Mouse (Mus musculus) limb, embryonic 14.5 days (tissue): Measurements from ENCODE around the gene Prr15l. TPM values are rescaled to one million over a fixed set of nuclear protein-coding genes. Genes with fewer than 3 reads are reported as not detected.

Experiments used
- ATAC-seq: fragments of 200-750 bp; cut with Nextera tagmentation; 2 replicates; pipeline ENCODE4 v1.8.0; 2017; ENCODE audit warnings: low read depth, moderate number of reproducible peaks, moderate TSS enrichment; ENCODE audit not compliant: low FRiP score
- DNase-seq: peaks from one replicate; pipeline ENCODE4 v3.0.0-alpha.2; 2015; ENCODE audit warnings: low spot score
- H3K27ac ChIP-seq: fragments of 300-500 bp; sonication (generic); replicated peaks from 2 replicates; pipeline ENCODE4 v1.5.1; 2014; ENCODE audit warnings: low read depth, mild to moderate bottlenecking, low read length, moderate library complexity, mixed read lengths
- H3K27me3 ChIP-seq: fragments of 300-500 bp; sonication (generic); 2 replicates; pipeline ENCODE4 v1.6.1; 2014; ENCODE audit warnings: low read length, mixed read lengths; ENCODE audit not compliant: control insufficient read depth, insufficient read depth
- H3K36me3 ChIP-seq: fragments of 300-500 bp; sonication (generic); 2 replicates; pipeline ENCODE4 v1.6.1; 2014; ENCODE audit warnings: mild to moderate bottlenecking, low read length, moderate library complexity, mixed read lengths; ENCODE audit not compliant: control insufficient read depth, insufficient read depth
- H3K4me1 ChIP-seq: fragments of 300-500 bp; sonication (generic); 2 replicates; pipeline ENCODE4 v1.6.1; 2014; ENCODE audit warnings: antibody characterized with exemption, low read length, mixed read lengths; ENCODE audit not compliant: control insufficient read depth, insufficient read depth
- H3K4me2 ChIP-seq: fragments of 300-500 bp; sonication (generic); replicated peaks from 2 replicates; pipeline ENCODE4 v1.6.1; 2014; ENCODE audit warnings: low read depth, mild to moderate bottlenecking, low read length, moderate library complexity; ENCODE audit not compliant: severe bottlenecking
- H3K4me3 ChIP-seq: fragments of 300-500 bp; sonication (generic); replicated peaks from 2 replicates; pipeline ENCODE4 v1.5.1; 2014; ENCODE audit warnings: low read length
- H3K9ac ChIP-seq: fragments of 300-500 bp; sonication (generic); 2 replicates; pipeline ENCODE4 v1.6.1; 2014; ENCODE audit warnings: mild to moderate bottlenecking, low read depth, low read length, moderate library complexity; ENCODE audit not compliant: severe bottlenecking
- H3K9me3 ChIP-seq: fragments of 300-500 bp; sonication (generic); 2 replicates; pipeline ENCODE4 v1.6.1; 2016; ENCODE audit warnings: low read length; ENCODE audit not compliant: control insufficient read depth
- POLR2A ChIP-seq: fragments of 200-500 bp; IDR thresholded peaks from 2 replicates; pipeline ENCODE4 v1.8.0; 2012; ENCODE audit warnings: inconsistent platforms, mild to moderate bottlenecking, moderate library complexity, borderline replicate concordance; ENCODE audit not compliant: insufficient read depth, insufficient read length; ENCODE audit errors: extremely low read depth
- WGBS: fragments of 180-500 bp; shearing (Covaris S2); extraction: QIAGEN DNeasy Blood & Tissue Kit; methylation state at CpG from one replicate; pipeline ENCODE4 v1.1.7; 2014; 5-methylcytosine and 5-hydroxymethylcytosine counted together
- polyA plus RNA-seq, 2 experiments: library from polyadenylated mRNA; depleted of rRNA in 1 of 2; stranded (reverse) in 1 of 2; unstranded in 1 of 2; fragments of >200 nt; fragmentation: Nextera tagmentation in 1 of 2; extraction: Ambion mirVana in 1 of 2; gene quantifications; 2 replicates each; pipeline versions ENCODE4 v1.2.1 to v1.2.3; 2012 to 2014

The Prr15l gene
- polyA plus RNA-seq, 2 experiments: 1.2 to 3.3 TPM

DNA sequence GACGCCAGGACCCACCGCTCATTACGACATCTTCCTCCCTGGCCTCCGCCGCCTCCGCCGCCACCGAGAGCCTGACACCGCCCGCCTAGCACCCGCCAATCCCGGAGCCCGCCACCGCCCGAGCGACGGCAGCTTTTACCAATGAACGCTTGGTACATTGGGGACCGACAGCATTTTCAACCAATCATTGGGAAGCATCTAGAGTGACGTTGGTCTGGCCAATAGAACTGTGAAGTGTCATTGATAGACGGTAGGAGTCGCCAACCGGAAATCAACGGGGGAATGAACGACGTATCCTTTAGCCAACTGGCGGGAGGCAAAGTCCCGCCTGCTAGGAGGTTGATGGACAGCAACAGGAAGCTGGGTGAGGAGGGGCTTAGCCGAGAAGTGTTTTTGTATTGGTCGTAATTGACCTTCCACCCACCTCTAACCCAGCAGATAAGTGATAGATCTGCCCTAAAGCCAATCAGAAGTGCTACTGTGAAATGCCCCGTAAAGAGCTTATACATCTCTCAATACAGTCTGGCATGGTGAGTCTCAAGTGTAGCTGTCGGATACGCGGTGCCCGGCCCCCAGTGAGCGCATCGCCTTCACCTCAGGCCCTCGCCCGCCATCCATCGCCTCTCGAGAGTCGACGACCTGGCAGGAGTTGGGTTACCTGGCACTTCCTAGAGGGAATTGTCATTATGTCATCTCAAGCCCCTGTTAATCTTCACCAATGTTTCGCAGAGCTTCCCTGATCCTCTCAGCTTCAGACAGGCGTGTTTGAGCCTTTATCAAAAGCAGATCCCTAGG lies 49.9 kb downstream of the Prr15l start:
- peaks cover 17% of the 10 kb centered on the region for H3K4me1 ChIP-seq
- peak; percentile 60; the same call in 1 of the 2 replicates for TF ChIP-seq POLR2A
- no peaks in the 10 kb centered on the region for H3K36me3 ChIP-seq
- peak overlapping the region; percentile 93 for H3K4me2 ChIP-seq
- WGBS: 0% methylated on average over 44 of the region's 45 CpGs
- ATAC-seq: peak; percentile 95
- no peaks in the 10 kb centered on the region for H3K9me3 ChIP-seq
- H3K4me3 ChIP-seq: peak overlapping the region; percentile 83
- H3K27me3 ChIP-seq: no peaks in the 10 kb centered on the region
- H3K27ac ChIP-seq: peak overlapping the region; percentile 91
- H3K9ac ChIP-seq: peak overlapping the region; percentile 90
- DNase-seq: peak; percentile 100

DNA sequence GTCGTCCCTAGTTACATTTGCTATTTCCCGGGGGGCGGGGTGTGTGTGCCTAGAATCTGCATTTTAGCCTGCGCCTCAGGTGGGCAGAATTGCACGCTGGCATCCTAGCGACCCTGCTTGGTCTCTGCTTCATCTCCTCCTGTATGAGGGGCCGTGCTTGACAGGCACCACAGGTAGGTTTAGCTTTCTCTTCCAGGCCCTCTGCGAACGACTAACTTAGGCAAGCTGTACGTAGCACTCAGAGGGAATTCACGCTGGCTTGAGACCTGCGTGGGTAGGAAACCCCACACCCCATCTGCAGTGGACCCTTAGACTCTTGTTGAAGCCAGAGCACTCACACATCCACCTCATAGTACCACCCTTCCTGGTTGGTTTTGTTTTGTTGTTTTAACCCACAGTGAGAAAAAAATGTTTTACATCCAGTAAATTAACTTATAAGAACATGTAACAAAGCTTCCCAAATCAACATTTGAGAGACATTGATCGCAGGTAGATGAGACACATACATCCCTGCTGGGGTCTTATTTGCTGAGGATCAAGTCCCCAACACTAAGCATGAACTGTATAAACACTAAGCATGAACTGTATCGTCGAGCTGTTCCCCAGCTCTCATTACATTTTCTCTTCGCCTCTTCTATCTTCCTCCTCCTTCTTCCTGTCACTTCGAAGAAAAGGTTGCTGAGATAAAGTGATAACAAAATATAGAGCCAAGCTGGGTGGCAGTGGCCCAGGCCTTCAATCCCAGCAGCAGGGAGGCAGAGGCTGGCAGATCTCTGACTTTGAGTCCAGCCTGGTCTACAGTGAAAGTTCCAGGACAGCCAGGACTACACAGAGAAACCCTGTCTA lies 50.7 kb downstream of the Prr15l start:
- no peaks in the 10 kb centered on the region for H3K36me3 ChIP-seq
- no peaks in the 10 kb centered on the region for H3K27me3 ChIP-seq
- no peaks in the 10 kb centered on the region for H3K9me3 ChIP-seq
- peak overlapping the region; percentile 93 for H3K4me2 ChIP-seq
- WGBS: 31% methylated on average over 17 of the region's 17 CpGs
- ATAC-seq (no peak), DNase-seq (no peak)
- H3K4me3 ChIP-seq: peak overlapping the region; percentile 83
- no peak for TF ChIP-seq POLR2A
- H3K4me1 ChIP-seq: peaks cover 17% of the 10 kb centered on the region
- peak overlapping the region; percentile 68 for H3K9ac ChIP-seq
- H3K27ac ChIP-seq: peak overlapping the region; percentile 76

DNA sequence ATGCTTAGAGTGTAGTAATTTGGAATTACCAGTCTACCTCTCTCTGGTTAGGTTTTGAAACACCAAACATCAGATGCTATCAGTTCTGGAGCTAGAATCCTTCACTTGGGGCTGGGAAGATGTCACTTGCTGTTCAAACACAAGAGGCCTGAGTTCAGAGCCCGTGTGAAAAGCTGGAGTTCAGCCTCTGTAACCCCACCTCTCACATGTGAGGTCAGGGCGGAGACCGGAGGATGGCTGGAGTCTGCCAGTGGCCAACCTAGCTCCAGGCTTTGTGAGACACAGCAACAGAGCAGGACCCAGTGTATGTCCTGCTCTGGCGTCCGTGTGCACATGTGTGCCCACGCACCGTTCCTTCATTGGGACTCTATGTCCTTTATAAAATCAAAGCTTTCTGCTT lies 51.4 kb downstream of the Prr15l start:
- ATAC-seq (no peak), DNase-seq (no peak)
- TF ChIP-seq POLR2A: no peak
- H3K4me1 ChIP-seq: peaks cover 17% of the 10 kb centered on the region
- H3K4me2 ChIP-seq: no peak overlapping the region
- 74% methylated on average over 7 of the region's 7 CpGs for WGBS
- H3K27me3 ChIP-seq: no peaks in the 10 kb centered on the region
- H3K36me3 ChIP-seq: no peaks in the 10 kb centered on the region
- H3K9me3 ChIP-seq: no peaks in the 10 kb centered on the region
- no peak overlapping the region for H3K4me3 ChIP-seq
- H3K9ac ChIP-seq: no peak overlapping the region
- no peak overlapping the region for H3K27ac ChIP-seq

DNA sequence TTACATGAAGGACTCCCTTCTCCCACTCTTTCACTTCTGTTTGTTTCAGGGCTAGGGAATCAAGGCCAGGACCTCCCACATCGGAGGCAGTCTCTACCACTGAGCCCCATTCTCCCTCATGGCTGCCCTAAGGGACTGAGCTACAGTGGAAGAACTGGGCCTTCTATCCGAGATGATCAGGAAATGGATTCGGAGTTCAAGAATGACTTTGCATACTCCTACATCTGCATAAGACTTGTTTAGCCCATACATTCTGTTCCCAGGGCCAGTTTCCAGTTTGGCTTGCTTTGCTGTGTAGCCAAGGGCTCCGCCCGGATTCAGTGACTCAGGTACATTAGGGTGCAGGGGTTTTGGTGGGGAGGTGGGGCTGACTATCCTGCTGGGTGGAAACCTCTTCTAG lies 52.1 kb downstream of the Prr15l start:
- H3K27me3 ChIP-seq: no peaks in the 10 kb centered on the region
- 72% methylated on average over 5 of the region's 5 CpGs for WGBS
- ATAC-seq (no peak), DNase-seq (no peak)
- TF ChIP-seq POLR2A: no peak
- H3K9me3 ChIP-seq: no peaks in the 10 kb centered on the region
- H3K9ac ChIP-seq: no peak overlapping the region
- no peak overlapping the region for H3K4me2 ChIP-seq
- no peak overlapping the region for H3K27ac ChIP-seq
- no peak overlapping the region for H3K4me3 ChIP-seq
- H3K36me3 ChIP-seq: no peaks in the 10 kb centered on the region
- peaks cover 21% of the 10 kb centered on the region for H3K4me1 ChIP-seq

- no peak overlapping the region for H3K4me3 ChIP-seq
- H3K36me3 ChIP-seq: no peaks in the 10 kb centered on the region
- H3K9ac ChIP-seq: no peak overlapping the region
- ATAC-seq: no peak
- H3K4me1 ChIP-seq: peaks cover 20% of the 10 kb centered on the region
- 76% methylated on average over 15 of the region's 15 CpGs for WGBS
- H3K27ac ChIP-seq: no peak overlapping the region
- TF ChIP-seq POLR2A: no peak
- DNase-seq: no peak
- H3K27me3 ChIP-seq: no peaks in the 10 kb centered on the region
- H3K4me2 ChIP-seq: no peak overlapping the region
- H3K9me3 ChIP-seq: no peaks in the 10 kb centered on the region
Observed at GRCm38 (mm10) chr11:96981461-96981860, 53.6 kb downstream of the Prr15l start.
